Mouse (Mus musculus) gastrocnemius, postnatal 25 days (tissue): ENCODE results near the gene Pcdh7. TPM values are rescaled to one million over a fixed set of nuclear protein-coding genes. Genes with fewer than 3 reads are reported as not detected.

ENCODE experiments used
- DNase-seq: peaks from one replicate; pipeline ENCODE4 v3.0.0; 2022
- total RNA-seq, 2 experiments: library from RNA; stranded (reverse); gene quantifications; 1 replicate in 1 of 2; 2 replicates in 1 of 2; pipeline ENCODE4 v1.2.3; 2021

The Pcdh7 gene
- total RNA-seq, 2 experiments from 2014 or later, result 2.6 to 3.0 TPM

DNA sequence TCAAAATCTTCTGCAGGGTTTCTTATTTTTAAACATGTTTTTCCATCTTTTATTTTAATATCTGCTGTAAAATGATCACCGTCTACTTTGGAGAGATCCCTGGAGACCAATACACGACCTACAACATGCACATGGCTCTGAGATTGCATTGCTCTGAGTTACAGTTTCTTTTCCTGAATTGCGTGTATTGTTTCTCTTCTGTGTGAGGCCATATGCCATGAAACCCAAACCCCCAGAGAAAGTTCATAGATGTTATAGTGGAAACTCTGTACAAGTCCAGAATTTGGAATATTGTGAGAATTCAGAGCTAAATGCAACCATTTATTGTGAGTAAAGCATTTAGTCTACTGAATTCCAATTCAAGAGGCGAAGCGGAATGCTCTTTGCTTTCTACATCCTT, 203.4 kb downstream of the Pcdh7 start:
- DNase-seq, result no peak

DNA sequence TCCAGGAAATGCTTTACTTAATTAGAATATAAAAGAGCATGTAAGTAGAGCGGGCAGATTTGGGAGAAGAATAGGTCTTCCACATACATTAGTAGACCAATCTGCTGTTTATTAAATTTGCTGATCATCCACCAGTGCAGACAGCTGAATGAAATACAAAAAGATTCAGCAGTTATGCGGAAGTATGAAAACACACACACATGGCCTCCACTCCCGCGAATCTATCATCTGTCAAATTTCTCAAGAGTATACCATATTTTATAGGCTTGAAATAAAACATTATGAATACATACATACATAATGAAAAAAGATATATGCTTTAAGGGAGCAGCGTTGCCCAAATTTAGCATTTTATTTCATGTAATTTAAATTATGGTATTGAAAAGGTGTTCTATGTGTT, 213.6 kb downstream of the Pcdh7 start:
- no peak for DNase-seq

DNA sequence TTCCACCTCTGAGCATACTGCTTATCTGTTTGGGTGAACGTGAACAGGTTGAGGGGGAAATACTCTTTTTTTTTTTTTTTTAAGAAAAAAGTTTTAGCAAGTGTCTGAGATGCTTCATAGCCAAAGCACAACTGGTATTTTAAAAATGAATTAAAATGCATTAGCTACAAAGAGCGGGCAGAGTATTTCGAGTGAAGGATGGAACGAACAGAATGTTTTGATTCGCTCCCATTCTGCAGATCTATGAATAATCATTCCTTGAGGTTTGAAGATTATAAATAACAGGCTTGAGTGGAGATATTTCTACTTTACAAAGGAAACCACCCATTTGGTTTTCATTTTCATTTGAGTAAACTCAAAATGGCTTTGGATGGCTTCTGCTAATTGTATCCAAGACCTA, 214.0 kb downstream of the Pcdh7 start:
- DNase-seq, result no peak

DNA sequence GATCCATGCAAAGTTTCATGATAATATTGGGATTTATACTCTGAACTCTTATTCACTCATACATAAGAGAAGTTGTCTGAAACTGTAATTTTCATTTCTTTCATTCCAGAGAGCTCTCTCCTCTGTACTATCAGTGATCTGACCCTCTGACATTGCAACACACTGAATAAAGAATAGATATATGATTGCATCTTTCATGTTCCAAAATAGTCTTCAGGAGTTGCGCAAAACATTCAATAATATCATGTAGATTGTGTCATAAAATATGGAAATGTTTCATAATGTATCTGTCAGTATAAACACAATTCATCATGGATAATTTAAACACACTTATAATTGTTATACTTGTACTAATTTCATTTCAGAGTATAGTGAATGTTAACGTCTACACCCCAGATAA, 216.9 kb downstream of the Pcdh7 start:
- no peak for DNase-seq

DNA sequence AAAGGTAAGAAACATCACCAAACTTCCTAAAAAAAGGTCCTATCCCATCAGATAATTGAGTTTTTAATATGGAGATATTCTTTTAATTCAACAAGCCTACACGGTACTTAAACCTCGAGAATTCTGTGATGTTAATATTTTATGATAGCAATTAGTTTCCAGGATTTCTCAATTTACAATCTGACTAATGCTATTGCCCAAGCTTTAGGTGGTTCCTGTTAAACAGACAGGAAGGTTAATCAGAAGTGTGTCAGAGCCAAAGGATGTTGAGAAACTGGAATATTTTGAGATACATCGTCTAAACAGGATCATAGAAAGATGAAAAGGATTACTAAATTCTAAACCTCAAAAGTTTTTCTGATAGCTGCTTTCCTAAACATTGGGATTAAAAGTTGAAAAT, 222.7 kb downstream of the Pcdh7 start:
- no peak for DNase-seq

DNA sequence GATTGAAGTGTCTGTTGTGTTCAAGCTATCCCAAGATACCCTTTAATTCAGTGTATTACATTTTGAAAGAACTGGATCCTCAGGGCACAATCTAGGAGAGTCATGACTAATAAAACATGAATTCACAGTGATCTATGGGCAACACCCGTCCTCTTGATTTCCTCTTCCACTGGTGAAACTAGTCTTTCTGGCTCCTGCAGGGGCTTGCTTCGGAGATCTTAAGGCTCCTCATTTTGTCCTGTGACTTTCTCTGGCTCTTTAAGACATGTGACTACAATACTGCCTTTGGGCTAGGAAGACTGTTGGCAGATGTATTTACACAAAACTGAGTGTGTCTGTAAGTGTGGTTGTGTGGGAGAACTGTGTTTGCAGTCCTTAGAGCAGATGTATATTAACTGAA, 225.4 kb downstream of the Pcdh7 start:
- no peak for DNase-seq

DNA sequence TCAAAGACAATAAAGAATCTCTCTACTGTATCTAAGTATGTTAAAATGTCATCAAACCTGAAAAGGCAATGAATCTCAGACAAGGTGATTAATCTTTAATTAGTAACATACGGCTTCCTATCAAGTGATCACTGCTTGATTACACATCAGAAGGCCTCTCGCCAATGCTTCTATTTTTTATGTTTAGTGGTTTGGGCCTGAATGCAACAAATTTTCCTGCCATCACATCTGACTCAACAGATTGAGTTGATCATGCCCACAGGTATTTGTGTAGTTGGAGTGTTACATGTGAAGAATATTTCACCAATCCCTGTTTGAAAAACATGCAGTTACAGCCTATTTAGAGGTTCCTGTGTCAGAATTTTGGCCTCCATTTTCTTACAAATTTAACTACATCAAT, 225.8 kb downstream of the Pcdh7 start:
- DNase-seq, result no peak

DNA sequence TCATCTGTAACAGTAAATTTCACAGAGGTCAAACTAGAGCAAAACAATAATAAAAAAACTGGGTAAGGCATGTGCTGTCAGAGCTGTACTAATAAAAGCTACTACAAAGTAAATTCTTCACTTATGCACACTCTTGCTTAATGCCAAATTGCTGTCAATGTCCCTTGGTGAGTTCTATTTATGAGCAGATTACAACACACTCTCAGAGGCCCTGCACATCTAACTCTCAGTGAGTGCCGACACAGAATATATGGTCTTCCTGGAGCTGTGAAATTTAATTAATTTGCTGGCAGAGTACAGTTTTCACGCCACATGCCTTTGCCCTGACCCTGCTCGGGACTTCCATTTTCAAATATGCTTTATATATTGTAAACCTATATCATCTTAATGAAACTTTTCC, 227.7 kb downstream of the Pcdh7 start:
- DNase-seq, result no peak

DNA sequence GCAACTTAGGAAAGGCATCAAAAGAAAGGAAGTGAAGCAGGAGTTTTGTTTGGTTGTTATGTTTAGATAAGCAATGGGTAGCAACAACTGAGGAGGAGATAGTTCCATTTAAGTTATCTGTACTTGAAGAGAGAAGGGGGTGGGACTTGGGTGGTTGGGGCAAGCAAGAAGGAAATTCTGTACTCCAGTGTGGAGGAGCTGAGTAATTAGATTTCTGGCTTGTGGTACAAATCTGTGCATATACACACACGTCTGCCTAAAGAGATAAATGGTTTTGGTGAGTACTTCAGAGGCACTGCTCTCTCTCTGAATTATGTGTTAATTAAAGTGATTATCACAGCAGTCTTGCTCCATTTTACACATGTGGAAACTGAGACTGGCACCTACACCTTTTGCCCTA, 241.6 kb downstream of the Pcdh7 start:
- no peak for DNase-seq

DNA sequence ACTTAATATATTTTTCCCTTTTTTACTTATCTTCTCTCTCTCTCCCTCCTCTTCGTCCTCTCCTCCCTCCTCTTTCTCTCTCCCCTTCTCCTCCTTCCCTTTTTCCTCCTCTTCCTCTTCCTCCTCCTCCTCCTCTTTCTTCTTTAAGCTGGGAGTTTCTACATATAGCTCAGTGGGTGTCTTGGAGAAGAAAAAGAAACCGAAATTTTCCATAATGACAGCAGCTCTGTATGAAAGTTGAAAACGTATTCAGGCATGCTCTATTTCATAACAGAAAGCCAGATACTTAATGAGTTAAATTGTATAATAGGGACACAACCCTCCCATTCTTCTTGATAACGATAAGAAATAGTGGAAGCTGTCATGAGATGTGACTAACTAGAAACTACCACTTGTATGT, 246.0 kb downstream of the Pcdh7 start:
- DNase-seq, result no peak

DNA sequence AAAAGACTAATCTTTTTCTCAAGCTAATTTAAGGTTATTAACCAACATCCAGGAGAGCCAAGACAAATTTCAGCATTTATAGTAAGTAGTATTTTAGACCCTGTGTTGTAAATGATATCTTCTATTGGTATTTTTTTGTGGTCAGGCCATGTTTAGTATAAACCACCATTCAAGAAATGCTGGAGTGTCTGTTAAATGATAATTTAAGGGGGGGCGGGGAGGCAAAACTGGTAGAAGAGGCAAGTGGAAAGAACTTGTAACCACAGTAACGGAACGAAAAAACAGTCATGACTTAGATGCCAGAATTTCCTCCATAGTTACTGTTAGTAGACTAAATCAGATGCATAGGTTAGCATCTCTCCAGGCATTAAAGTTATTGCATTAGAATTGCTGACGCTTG, 246.4 kb downstream of the Pcdh7 start:
- DNase-seq, result no peak

DNA sequence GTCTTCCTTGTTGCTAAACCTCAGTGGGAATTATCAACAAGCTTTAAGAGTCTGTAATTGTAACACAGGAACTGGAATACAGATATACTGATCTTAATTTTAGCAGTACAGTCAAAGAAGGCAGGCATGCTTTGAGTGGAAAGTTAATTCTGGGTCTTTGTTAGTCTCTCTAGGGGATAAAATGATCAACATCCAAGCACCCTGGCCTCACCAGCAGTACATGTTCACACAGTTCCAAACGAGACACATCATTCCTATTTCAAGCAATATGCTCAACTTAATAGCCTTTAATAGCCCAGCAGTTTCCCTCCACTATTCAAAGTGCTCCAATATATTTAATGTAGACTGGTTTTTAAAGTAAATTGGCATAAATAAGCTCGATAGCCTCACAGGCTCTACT, 275.8 kb downstream of the Pcdh7 start:
- no peak for DNase-seq

DNA sequence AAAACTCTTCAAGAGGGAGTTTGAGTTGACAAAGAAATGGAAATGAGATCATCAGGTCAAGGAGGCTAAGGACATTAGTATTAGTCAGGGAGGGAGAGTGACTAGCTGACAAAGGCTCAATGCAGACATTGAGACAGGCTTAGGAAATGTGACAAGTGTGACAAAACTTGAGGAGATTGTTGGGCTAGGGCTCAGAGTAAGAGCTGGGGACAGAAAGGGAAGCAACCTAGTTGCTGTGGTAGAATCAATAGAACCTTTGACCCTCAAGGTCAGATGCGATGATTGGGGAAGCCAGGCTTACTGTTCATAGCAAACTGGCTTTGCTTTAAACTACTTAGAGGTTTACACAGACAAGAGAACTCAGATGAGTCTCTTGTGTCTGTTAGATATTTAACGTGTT, 303.6 kb downstream of the Pcdh7 start:
- no peak for DNase-seq

DNA sequence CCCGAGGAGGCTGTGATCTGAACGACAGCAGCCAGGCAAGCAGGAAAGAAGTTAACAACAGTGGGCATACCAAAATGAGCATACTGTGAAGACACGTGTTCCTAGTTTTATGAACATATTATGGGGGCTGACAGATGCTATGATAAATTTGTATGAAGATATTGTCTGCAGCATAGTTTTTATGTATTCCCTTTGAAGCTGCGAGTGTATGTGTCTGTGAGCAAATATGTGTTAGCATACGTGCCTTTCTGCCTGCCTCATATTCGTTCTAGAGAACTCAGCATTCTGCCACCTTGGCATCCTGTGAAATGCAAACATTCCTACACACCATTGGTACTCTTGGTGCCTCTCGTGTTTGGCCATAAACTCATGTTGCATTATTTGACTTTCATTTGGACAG, 307.4 kb downstream of the Pcdh7 start:
- DNase-seq, result no peak

DNA sequence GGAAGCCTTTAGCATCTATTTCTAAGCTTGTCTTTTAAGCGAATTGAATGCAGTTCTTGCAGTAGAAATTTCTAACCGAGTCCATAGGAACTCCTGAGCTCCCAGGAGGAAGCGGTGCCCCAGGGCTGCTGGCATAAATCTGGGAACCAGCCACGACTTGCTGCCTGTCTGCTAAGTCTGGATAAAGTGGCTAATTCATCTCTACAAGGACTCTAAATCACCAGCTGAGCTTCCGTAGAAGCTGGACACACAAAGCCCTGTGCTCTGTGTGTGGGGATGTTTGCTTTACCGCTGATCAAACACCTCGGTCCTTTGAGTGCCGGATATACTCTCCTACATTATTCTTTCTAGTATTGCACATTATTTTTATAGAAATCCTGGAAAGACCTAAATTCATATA, 308.0 kb downstream of the Pcdh7 start:
- no peak for DNase-seq

DNA sequence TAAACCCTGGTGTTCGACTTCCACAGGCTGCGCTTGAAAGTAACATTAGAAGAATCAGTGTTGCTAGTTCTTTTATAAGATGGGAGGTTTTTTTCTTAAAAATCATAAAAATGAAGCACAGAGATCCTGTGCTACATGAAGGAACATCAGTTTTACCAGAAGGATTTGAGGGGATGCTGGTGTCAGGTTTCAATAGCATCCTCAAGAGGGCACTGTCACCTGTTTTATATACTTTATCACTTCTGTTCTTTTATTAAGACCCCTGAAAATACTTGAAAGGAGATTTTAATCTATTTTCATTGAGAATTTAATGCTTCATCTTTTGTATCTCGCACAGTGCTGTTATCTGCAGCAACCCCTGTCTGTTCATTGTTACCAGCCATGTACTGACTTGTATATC, 322.1 kb downstream of the Pcdh7 start:
- no peak for DNase-seq

DNA sequence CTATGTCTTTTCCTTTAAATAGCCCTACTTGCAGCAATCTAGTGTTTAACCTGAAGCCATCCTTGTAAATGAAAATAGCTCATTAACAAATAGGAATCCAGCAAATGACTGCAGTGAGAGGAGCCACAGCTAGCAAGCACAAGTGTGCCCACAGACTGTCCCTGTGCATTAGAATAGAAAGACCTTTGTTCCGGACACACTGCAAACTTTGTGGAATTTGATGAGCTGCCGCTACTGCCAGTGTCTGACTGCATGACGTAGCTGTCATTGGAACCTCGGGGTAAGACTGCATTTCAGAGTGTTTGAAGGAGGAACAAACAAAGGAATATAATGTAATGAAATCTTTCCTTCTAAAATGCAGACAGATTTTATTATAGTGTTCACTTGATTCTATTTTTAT, 326.4 kb downstream of the Pcdh7 start:
- DNase-seq, result no peak

DNA sequence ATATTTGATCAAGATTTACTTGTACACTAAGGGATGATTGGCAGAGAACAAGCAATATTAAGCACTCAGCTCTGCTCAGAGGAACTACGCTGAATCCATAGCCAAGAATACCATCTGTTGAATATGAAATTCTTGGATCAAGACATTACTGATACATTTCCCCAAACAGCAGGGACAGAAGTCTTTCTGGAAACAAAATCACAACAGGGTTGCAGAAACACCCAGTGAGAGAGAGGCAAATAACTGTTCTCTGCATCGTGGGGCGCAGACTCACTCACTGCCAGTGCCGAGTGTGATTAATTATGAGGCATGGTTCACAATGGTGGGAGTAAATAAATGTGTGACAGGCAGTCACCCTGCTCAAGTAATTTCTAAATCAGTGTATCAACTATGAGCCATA, 363.3 kb downstream of the Pcdh7 start:
- no peak for DNase-seq

DNA sequence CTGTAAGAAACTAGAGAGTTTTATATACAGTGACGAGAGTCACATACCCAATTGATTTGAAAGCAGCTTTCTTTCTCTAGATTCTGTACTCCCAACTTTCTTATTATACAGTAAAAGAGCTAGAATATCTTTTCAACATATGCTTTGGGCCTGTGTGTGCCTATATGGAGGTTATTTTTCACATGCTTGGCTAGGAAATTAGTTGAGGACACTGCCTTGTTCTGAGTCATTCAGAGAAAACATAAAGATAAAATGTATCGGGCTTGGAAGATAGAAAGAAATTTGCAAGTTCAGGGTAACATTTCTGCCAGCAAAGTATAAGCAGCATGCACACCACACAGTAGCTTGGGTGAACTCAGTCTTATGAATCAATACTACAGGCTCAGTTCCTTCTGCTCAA, 364.5 kb downstream of the Pcdh7 start:
- DNase-seq, result no peak

DNA sequence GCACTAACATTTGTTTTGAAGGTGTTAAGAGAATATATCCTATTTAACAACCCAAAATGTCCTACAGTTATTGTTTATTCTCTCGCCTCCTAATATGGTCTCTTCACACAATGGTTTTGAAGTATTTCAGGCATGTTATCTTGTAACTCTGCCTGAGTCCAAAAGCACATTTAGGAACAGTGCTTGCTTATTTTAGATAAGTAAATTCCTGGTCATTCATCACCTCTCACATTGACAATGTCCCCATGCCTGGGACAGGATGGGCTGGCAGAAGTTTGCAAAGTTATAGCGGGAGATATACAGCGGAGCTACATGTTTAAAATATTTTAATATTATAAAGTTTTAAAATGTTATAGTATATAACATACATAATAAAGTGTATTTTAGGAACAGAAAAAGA, 365.3 kb downstream of the Pcdh7 start:
- DNase-seq, result no peak

DNA sequence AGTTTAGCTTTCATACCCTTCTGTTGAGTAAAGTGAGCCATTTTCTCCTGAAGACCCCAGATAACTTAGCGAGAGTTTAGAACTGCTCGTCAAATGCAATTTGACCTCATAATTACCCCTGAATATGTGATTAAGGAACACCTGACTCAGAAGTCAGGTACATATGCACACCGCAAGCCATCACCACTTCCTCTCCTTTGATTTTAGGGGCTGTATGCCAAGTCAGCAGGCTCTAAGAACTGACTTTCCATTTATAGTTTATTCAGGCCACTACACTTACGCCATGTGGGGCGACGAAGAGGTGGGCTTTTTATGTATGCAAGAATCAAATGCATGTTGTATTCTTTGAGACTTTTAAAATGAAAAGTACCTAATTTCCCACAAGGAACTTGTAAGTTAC, 366.2 kb downstream of the Pcdh7 start:
- no peak for DNase-seq

DNA sequence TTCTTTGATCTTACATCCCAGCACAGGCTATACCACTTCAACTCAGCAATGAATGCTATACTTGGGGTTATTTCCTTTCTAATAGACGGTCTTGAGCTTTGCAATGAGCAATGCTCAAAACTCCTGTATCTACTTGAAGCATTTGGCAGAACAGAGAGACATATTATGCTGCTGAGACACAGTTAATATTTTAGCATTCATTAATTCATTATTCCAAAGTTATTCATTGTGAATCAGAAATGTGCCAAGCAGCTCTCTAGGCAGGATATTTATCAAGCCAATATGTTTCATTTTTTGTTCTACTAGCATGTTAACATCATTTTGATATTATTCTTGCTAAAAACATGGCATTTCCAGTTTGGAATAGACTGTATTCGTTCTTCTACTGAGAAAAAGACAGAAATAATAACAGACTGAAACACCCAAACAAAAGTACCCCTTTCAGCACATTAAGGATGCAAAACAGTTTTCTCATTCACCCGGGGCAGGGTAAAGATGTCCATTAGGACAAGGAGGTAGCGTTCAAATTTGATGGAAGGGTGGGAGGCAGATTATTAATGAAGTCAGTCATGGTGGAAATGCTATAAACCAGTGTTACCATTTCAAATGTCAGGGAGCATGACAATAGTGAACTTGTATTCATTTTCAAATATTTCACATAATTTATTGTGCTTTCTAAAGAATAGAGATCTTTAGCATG, 391.0 kb downstream of the Pcdh7 start:
- no peak for DNase-seq

DNA sequence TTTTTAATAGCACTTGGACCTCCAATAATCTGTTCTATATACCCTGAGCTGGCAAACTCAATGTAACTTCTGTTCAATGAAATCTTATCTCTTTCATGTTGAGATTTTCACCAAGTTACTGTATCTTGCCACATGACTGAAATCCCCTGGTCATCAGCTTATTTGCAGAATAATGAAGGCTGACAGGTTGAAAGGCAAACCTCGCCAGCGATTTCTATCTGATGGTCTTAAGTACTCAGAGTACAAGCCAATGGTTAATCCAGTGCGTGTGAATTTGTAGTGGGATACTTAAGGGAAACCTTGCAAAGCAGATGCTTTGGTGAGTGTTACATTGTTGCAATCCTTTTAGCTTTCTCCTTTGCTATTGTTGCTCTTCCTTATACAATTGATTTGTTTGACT, 398.3 kb downstream of the Pcdh7 start:
- DNase-seq, result no peak

DNA sequence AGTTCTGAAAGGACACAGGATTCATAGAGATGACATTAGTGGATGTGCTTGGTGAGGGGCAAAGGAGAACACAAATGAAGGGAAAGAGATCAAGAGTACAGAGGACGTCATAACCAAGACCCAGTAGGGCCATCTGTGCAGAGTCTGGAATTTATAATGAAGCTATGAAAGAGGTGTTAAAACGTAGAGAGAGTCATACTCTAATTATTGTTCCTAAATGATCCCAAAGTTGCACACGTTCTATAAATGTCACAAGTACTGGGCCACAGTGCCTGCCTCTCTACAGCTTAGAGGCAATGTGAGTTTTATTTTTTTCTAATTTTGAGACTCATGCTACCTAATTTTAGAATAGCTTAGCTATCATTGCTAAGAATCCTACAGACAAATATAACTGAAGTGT, 400.1 kb downstream of the Pcdh7 start:
- no peak for DNase-seq
